Mouse (Mus musculus): ENCODE data around the gene Macf1.

Gene Macf1

DNA sequence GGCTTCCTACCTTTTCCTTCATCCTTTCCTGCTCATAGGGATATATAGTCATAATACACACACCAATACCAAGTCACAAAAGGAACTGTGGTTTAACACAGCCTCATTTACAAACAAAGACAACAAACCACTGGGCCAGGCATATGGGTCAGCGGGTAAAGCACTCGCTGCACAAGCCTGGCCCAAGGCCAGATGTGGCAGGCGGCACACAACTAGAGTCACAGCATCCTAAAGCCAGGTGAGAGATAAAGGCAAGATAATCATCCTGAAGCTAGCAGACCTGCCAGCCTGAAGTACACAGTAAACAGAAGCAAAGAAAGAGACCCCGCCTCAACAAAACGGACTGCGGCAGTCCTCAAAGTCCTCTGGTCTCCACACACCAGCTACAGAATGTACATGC lies 40.6 kb downstream of the Macf1 start:
- in situ Hi-C loops (cut with MboI; ENCODE audit: unreplicated experiment in 2 of 2), result no loop called here

DNA sequence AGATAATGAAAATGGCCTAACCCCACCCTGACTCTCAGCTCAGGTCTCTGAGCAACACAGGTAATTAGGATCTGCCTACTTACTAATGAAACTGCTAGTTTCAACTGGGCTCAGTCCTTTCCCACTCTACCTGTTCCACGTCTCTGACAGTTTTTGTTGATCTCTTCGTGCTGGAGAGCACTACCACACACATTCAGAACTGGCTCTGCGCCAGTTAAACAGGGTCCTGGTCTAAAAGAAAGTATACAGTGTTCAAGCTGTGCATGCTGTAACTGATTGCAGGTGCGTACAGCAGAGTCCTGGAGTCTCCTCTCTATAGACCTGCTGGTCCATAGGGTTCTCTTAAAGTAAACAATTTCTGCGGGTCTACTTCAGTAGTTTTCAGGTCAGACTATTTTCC lies 41.3 kb downstream of the Macf1 start:
- in situ Hi-C loops (cut with MboI; ENCODE audit: unreplicated experiment in 2 of 2), result no loop called here

DNA sequence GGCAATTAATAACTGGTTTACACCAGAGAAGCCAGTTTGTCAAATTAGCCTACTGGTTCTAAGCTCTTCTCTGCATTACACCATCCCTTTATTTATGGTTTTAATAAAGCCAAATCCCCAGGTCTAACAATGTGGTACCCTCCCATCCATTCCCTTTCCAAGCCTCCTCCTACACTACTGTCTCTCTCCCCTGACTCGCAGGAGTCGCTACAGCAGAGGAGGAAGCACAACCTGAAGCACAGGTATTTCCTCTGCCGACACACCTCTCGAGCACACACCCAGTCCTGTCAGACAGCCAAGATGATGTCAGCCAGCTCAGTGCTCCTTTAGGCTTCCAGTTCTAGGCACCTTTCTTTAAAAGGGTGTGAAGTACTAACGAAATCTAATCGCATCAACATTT lies 47.0 kb downstream of the Macf1 start:
- in situ Hi-C loops (cut with MboI; ENCODE audit: unreplicated experiment in 2 of 2), result loop anchor here in 1 of 2 experiments (10.0 kb wide), 1 partner anchor 258 kb away; no protein-coding TSS in a partner anchor

DNA sequence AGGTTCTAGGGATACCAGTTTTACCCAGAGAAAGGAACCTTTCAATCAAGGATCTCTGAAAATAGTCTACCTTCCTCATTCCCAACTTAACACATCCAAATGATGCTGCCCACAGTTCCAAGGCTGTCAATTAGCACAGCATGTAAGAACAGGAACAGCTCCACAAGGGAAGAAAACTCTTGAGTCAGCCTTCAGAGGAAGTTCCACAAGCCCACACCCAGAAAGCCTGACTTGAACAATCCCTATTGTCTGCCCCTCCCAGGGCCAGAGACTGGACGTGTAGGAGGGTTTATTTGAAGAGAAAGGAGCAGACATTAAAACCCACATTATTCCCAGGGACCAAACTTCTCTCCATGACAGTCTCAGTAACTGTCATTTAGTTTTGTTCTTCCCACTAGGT lies 48.7 kb downstream of the Macf1 start:
- in situ Hi-C loops (cut with MboI; ENCODE audit: unreplicated experiment in 2 of 2), result loop anchor here in 1 of 2 experiments (10.0 kb wide), 1 partner anchor 259 kb away; no protein-coding TSS in a partner anchor

DNA sequence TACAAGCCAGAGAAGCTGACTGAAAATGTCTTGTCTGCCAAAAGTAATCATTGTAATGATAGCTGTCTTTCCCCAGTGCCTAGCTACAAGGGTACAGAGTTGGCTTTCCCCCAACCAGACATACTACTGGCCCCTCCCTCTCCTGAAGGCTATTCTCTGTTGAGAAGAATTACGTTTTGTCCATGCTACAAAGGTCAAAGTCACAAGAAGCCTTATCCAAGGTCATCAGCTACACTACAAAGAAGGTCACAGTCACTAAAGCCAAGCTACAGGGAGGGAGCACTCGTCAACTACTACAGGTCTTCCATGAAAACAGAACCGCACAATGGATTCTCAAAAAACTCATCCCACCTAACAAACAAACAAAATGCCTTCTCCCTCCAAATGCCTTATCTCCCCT lies 49.7 kb downstream of the Macf1 start:
- in situ Hi-C loops (cut with MboI; ENCODE audit: unreplicated experiment in 2 of 2), result loop anchor here in 1 of 2 experiments (10.0 kb wide), 1 partner anchor 260 kb away; no protein-coding TSS in a partner anchor

DNA sequence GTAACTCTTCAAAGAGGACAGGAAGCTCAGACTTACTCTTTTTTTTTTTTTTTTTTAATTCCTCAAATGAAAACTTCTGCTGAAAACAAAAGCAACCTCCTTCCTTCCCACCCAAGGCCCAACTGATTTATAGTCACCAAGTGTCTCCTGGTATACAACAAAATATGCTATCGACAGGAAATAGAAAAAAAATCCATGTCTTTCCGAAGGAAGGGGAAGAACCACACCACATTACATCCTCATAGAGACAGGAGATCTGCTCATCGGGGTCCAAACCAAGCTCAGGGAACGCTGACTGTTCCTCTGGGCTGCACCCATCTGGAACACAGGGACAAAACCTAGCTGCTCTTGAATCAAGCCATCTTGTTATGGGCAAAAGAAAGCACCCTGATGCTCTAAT lies 50.3 kb downstream of the Macf1 start:
- in situ Hi-C loops (cut with MboI; ENCODE audit: unreplicated experiment in 2 of 2), result loop anchor here in 1 of 2 experiments (10.0 kb wide), 1 partner anchor 261 kb away; no protein-coding TSS in a partner anchor

DNA sequence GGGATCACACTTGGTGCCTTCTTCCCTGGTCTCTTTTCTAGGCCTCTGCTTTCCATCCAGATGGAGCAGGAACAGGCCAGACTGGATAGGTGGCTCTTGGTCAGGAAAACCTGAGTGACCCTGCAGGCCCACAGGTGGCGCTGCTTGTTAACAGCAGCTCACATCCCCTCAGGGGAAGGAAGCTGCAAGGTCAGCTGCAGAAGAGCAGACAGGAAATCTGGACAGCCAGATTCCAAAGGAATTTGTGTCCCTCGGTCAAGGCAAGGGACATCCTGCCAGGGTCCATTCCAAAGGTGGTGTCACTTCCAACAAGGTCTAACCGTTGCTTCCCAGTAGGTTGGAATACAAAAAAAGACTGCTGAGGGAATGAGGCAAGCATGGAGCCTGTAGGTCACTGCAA lies 50.8 kb downstream of the Macf1 start:
- in situ Hi-C loops (cut with MboI; ENCODE audit: unreplicated experiment in 2 of 2), result loop anchor here in 1 of 2 experiments (10.0 kb wide), 1 partner anchor 261 kb away; no protein-coding TSS in a partner anchor

DNA sequence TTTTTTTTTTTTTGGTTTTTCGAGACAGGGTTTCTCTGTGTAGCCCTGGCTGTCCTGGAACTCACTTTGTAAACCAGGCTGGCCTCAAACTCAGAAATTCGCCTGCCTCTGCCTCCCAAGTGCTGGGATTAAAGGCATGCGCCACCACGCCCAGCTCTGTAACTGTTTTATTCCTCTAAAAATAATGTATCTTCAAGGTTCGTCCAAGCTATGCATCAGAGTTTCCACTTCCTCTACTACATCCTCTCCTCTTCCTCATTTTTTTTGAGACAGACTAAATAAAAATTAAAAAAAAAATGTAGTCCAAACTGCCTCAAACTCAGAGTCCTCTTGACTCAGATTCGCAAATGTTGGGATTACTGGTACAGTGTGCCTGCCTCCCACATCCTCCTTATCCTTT lies 52.0 kb downstream of the Macf1 start:
- in situ Hi-C loops (cut with MboI; ENCODE audit: unreplicated experiment in 2 of 2), result loop anchor here in 1 of 2 experiments (10.0 kb wide), 1 partner anchor 263 kb away; no protein-coding TSS in a partner anchor

DNA sequence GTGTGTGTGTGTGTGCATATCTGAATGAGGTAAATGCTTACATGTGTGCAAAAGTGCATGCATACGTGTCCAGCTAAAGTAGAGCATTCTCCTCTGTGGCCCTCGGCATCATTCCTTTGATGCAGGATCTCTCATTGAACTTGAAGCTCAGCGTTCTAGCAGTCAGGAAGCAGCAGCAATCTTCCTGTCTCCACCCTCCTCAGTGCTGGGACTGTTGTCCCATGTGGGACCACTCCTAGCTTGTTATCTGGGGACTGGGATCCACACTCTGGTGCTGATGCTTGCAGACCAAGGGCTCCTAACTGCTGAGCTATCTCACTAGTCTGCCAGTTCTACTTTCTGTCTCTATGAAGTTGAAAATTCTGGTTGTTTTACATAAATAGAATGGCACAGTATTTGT lies 52.5 kb downstream of the Macf1 start:
- in situ Hi-C loops (cut with MboI; ENCODE audit: unreplicated experiment in 2 of 2), result loop anchor here in 1 of 2 experiments (10.0 kb wide), 1 partner anchor 263 kb away; no protein-coding TSS in a partner anchor

DNA sequence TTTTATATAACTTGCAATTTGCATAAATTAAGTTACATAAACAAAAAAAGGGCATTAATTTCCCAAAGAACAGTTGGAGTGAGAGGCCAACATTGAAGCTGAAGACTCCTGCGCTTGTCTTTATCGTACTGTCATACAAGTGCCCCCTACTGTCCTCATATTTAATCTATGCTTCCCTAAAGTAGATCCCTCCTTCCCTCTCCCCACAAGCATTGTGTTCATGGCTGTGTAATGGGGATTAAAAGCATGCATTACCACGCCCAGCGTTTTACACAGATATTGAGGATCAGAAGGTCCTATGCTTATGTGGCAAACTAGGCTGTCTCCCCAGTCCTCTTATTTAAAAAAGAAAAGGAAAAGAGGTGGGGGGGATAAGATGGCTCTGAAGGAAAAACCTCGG lies 56.5 kb downstream of the Macf1 start:
- in situ Hi-C loops (cut with MboI; ENCODE audit: unreplicated experiment in 2 of 2), result no loop called here

DNA sequence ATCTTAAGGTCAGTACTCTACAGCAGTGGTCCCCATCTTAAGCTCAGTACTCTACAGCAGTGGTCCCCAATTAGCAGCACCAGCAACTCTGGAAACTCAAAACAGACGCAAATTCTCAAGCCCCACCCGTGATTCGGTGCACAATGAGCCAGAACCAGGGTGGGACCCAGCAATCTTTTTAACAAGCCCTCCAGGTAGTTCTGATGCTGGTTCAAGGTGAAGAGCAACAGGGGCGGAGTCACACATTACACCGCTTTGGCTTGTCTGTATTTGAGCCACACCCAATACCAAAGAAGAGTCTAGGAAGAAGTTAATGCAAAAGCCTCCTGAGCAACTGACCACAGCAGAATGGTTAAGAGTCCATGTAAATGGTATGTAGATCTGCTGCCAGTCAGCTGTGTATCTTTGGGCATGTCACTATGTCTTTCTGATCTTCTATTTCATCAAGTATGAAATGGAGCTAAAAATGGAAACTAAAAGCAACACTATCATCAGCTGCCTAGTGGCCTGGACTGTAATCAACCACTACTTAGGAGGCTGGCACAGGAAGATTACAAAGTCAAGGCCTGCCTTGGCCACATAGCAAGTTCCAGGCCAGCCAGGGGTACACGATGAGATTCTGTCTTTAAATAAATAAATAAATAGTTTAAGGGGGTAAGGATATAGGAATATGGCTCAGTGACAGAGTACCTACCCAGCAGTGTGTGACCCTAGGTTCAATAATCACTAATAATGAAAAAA lies 58.7 kb downstream of the Macf1 start:
- in situ Hi-C loops (cut with MboI; ENCODE audit: unreplicated experiment in 2 of 2), result no loop called here

DNA sequence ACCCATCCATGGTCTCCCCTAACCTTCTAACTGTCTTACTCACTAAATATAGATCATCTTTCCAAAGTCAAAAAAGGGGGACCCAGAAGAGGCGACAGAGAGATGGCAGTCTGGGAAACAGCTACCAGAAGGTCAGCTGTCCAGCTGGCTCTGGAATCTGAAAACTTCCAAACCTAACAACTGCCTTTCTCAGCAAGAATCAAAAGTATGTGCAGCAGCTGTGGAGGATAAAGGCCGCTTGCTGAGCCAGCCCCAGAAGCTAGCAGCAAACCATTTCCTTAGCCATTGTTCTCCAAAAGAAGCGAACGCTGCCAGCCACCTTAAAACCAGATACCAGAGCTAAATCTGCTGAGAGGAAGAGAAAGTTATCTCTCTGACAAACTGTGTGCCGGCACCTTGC lies 59.7 kb downstream of the Macf1 start:
- in situ Hi-C loops (cut with MboI; ENCODE audit: unreplicated experiment in 2 of 2), result loop anchor here in 1 of 2 experiments (25.0 kb wide), 1 partner anchor 1038 kb away; the partner anchor contains the start of gene Pou3f1

DNA sequence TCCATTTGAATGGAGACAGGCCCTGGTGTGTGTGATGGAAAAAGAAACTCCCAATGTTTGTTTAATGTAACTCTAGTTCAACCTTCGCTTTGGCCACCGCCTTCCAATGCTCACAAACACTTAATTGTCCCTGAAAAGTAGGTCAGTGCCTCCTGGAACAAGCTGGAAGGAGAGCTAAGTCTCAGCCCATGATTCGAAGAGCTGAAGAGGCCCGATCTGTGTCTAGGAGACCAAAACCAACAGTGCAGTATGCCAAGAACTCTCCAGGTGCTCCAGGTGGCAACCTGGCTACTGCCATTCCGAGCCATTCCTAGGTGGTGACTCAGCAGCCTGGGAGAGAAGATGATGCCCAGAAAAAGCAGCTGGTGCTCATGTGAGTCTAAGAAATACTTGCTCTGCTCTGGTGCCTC lies 60.4 kb downstream of the Macf1 start:
- in situ Hi-C loops (cut with MboI; ENCODE audit: unreplicated experiment in 2 of 2), result loop anchor here in 1 of 2 experiments (25.0 kb wide), 1 partner anchor 1039 kb away; the partner anchor contains the start of gene Pou3f1

DNA sequence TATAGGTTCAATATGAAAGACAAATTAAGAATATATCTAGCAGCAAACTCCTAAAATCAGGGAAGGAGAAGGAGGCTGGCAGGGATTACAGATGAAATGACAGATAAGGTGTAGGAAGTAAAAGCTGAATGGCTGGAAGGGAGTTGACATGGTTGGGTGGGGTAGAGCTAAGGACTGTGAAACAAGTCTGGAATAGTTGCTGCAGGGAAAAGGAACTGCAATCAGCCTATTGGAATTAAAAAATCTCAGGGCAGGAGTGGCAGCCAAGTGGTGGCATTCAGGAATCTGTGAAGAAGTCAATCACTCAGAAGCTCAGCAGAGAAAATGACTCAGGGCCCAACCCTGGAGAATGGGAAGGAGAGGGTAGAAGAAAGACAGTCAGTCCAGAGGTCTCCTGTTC lies 62.4 kb downstream of the Macf1 start:
- in situ Hi-C loops (cut with MboI; ENCODE audit: unreplicated experiment in 2 of 2), result loop anchor here in 1 of 2 experiments (25.0 kb wide), 1 partner anchor 1041 kb away; the partner anchor contains the start of gene Pou3f1

DNA sequence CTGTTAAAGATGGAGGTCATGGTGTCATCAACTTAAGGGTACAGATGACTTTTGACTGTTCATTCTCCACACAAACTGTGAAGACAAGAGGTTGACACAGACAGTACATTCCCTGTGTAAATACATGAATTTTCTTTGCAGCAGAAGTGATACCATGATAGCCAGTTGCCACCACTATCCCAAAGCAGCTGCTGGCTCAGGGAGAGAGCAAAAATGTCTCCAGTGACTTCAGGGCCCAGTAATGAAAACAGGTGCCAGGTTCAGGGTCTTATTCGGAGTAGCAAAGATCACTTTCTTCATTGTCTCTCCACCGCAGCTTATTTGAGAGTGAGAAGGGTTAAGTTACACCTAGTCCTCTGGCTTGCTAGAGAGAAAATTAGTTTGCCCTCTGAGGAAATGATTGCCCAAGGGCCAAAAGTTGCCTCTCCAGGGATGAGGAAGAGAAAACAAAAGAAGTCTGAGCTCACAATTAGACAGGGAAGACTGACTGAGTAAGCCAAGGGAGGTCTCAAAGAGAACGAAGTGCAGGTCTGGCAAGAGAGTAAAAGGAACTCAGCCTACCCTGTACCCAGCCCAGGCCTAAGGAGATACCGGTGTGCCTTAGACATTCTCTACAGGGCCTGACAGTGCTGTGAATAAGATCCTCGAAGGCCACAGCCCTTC lies 66.3 kb downstream of the Macf1 start:
- in situ Hi-C loops (cut with MboI; ENCODE audit: unreplicated experiment in 2 of 2), result loop anchor here in 1 of 2 experiments (25.0 kb wide), 1 partner anchor 1044 kb away; the partner anchor contains the start of gene Pou3f1

DNA sequence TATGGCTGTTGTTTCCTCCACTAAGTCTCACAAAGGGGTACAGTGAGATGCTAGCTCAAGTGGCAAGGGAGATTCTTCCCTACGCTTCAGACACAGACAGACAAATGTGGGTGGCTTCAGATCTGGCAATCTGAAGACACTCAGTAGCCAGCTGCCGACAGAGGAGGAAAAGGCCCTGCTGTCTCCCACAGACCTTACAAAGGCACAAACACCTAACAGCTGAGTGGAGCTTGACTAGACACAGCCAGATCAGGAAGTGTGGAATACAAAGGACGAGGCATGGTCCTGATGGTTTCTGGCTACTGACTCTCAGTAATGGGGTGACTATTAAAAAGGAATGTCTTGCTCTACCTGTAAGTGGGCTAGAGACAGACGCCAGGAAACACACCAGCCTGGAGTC lies 67.2 kb downstream of the Macf1 start:
- in situ Hi-C loops (cut with MboI; ENCODE audit: unreplicated experiment in 2 of 2), result loop anchor here in 1 of 2 experiments (25.0 kb wide), 1 partner anchor 1045 kb away; the partner anchor contains the start of gene Pou3f1

DNA sequence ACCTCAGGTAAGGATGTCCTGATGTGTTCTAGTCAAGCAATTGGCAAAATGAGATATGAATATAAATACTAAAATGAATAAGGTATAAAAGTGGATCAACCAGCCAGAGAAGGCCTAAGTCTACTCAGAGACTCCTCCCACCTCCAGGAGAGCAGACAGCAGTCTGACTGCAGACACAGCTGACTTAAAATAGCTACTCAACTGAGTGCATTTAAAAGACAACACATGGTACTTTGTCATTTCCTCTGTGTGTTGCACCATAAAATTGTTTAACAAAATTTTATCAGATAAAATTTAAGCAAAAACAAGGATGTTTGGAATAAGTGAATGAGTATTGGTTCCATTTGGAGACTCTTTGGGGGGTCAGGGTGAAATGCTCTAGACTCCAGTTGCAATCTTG lies 67.7 kb downstream of the Macf1 start:
- in situ Hi-C loops (cut with MboI; ENCODE audit: unreplicated experiment in 2 of 2), result loop anchor here in 1 of 2 experiments (25.0 kb wide), 1 partner anchor 1046 kb away; the partner anchor contains the start of gene Pou3f1

DNA sequence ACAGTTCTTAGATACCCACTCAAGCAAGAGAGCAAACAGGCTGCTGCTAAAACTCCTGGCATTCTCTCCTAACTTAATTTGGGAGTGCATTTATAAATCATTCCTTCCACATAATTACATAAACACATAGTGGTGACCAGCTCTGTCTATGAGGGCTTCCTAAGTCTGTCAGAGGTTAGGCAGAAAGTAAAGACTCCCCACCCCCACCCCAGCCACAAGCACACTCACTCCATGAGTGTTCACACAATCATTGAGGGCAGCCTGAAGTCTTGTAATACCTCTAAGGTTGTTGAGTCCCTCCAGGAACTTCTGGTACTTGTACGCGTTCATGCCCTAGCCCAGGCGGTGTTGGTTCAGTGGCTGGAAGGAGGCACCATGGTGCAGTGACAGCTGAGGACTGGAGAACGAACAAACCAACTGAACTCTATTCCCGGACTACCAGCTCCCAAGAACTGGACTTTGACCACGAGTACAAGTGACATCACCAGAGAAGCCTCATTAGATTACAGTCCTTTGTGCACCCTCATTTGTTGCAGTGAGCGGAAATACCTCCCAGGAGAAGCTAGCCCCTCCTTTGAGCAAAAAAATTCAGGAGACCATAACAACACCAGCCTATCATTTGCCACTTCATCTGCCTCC lies 70.7 kb downstream of the Macf1 start:
- in situ Hi-C loops (cut with MboI; ENCODE audit: unreplicated experiment in 2 of 2), result loop anchor here in 1 of 2 experiments (25.0 kb wide), 1 partner anchor 1049 kb away; the partner anchor contains the start of gene Pou3f1

DNA sequence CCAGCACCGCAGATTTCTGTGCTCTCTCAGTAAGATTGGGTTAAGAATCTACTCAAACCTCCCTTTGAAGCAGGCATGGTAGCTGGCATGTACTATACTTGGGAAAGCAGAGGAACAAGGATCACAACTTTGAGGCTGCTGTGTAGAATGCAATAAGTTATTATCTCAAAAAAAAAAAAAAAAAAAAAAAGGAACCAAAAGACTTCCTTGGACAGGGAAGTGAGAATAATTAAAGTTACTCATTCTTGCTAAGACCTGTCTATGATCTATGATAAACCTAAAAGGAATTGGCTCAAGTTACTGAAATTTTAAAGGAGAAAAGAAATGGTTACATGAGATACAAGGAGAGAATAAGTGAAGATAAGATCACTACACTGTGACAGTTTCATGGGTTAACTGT lies 72.2 kb downstream of the Macf1 start:
- in situ Hi-C loops (cut with MboI; ENCODE audit: unreplicated experiment in 2 of 2), result loop anchor here in 1 of 2 experiments (25.0 kb wide), 1 partner anchor 1050 kb away; the partner anchor contains the start of gene Pou3f1

DNA sequence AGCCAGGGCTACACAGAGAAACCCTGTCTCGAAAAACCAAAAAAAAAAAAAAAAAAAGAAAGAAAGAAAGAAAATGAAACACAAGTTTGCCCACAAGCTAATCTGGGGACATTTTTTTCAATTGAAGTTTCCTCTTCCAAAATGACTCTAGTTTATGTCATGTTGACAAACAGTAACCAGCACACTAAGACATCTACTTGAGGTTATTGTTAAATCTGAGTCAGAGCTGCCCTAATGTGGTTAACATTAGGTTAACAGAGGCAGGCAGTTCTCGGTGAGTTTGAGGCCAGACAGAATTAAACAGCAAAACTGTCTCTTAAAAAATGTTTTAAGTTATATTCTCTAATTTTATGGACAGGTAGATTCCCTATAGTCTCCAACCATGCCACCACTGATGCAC lies 72.9 kb downstream of the Macf1 start:
- in situ Hi-C loops (cut with MboI; ENCODE audit: unreplicated experiment in 2 of 2), result loop anchor here in 1 of 2 experiments (25.0 kb wide), 1 partner anchor 1051 kb away; the partner anchor contains the start of gene Pou3f1

Data from v-Abl transformed pro-B cells (cell line).